Mouse (Mus musculus): ENCODE results near the gene Socs5. TPM values are rescaled to one million over a fixed set of nuclear protein-coding genes. Genes with fewer than 3 reads are reported as not detected.

Gene Socs5
- polyA plus RNA-seq, 1 experiment, result 11.5 TPM

DNA sequence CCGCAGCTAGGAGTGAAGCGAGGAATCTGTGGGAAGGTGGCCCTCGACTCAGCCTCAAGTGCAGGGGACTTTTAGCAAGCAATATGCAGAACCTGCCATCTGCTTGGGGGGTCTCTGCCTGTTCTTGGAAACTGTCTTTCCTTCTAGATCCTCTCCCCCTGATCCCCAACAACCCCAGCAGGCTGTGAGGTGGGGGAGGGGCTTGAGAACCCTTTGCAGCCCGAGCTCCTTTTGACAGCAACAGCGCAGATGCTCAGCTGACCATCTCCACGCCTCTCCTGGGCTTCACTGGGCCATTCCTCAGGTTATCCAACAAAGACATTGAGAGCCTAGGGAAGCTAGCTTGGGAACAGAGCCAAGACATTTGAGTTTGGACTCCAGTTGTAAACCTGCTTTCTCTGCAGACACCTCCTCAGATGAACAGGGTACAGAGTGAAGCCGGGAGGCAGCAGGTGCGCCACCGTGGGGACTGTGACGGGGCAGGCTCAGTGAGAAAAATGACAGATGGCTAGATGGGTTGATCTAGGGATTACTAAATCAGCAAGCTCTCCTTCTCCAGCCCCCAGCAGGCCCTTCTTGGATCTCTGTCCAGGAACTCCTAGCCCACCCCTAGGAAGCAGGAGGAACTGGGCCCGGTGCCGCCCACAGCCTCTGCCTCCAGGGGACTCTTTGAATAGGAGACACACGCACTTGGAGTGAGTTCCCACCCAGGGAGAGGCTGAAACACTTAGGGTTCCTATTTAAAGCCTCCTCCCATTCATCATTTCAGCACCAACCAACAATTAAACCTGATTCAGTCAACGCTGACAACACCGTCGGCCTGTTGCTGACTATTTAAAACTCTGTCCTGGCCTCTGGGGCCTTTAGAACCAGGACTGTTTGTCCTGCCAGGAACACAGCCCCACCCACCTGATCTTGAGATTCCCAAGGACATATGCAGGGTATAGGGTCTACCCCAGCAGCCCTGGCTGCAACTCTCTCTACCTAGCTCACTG lies 71.4 kb downstream of the Socs5 start:
- TF ChIP-seq EP300 (IDR thresholded peaks at IDR 0.05; ENCODE audit: insufficient read depth, low read depth, low read length) (peak; percentile 82), CTCF (IDR thresholded peaks at IDR 0.05; ENCODE audit: low read depth, low read length) (no peak), POLR2A (IDR thresholded peaks at IDR 0.05; ENCODE audit: insufficient read depth, low read length) (no peak)
- Histone ChIP-seq H3K9me3 (replicated peaks; ENCODE audit: control insufficient read depth, insufficient read depth, low read length, poor library complexity, severe bottlenecking) (no peaks in the 10 kb centered on the region), H3K27me3 (ENCODE audit: control insufficient read depth, insufficient read depth, low read length, poor library complexity, severe bottlenecking) (no peaks in the 10 kb centered on the region), H3K27ac (ENCODE audit: insufficient read depth, low read length) (peak overlapping the region; percentile 65), H3K4me3 (ENCODE audit: low read depth, low read length) (no peak overlapping the region), H3K9ac (ENCODE audit: low read depth, poor library complexity, severe bottlenecking) (0 out of 2 replicates have a peak overlapping the region, but pooled peaks have one; percentile 20), H3K36me3 (ENCODE audit: control insufficient read depth, insufficient read depth, low read length, poor library complexity, severe bottlenecking) (no peaks in the 10 kb centered on the region), H3K4me1 (ENCODE audit: control insufficient read depth, insufficient read depth, low read length) (peaks cover 3% of the 10 kb centered on the region)

DNA sequence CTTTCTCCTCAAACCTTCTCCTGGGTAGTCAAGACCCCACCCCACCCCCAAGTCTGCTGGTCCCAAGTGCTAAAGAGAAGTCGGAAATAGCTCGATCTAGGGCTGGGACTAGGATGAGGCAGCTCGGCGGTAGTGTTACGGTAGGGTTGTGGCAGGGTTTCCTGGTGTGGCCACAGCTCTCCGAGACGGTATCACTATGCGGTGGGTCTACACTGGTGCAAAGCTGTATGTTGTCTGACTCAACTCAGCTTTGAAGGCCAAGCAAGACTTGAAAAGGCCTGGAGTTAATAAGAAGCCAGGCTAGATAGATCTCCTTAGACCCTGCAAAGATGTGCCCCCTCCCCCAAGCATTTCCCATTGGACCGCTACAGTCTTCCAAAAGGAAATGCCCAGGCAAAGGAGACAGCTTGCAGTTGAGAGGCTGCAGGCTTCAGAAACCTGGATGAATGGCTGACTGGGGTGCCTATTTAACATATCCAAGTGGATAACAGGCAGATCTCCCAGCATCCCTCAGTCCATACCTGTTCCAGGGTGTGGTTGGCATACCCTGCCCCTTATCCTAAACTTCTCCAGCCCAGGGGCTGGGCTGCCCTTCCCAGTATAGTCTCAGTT lies 72.6 kb downstream of the Socs5 start:
- no peak overlapping the region for H3K4me3 ChIP-seq (ENCODE audit: low read depth, low read length)
- H3K9ac ChIP-seq (ENCODE audit: low read depth, poor library complexity, severe bottlenecking), result no peak overlapping the region
- no peaks in the 10 kb centered on the region for H3K9me3 ChIP-seq (replicated peaks; ENCODE audit: control insufficient read depth, insufficient read depth, low read length, poor library complexity, severe bottlenecking)
- no peaks in the 10 kb centered on the region for H3K36me3 ChIP-seq (ENCODE audit: control insufficient read depth, insufficient read depth, low read length, poor library complexity, severe bottlenecking)
- peaks cover 3% of the 10 kb centered on the region for H3K4me1 ChIP-seq (ENCODE audit: control insufficient read depth, insufficient read depth, low read length)
- peak overlapping the region; percentile 78 for H3K27ac ChIP-seq (ENCODE audit: insufficient read depth, low read length)
- TF ChIP-seq CTCF (IDR thresholded peaks at IDR 0.05; ENCODE audit: low read depth, low read length), result no peak
- peak; percentile 60 for TF ChIP-seq EP300 (IDR thresholded peaks at IDR 0.05; ENCODE audit: insufficient read depth, low read depth, low read length)
- no peaks in the 10 kb centered on the region for H3K27me3 ChIP-seq (ENCODE audit: control insufficient read depth, insufficient read depth, low read length, poor library complexity, severe bottlenecking)

DNA sequence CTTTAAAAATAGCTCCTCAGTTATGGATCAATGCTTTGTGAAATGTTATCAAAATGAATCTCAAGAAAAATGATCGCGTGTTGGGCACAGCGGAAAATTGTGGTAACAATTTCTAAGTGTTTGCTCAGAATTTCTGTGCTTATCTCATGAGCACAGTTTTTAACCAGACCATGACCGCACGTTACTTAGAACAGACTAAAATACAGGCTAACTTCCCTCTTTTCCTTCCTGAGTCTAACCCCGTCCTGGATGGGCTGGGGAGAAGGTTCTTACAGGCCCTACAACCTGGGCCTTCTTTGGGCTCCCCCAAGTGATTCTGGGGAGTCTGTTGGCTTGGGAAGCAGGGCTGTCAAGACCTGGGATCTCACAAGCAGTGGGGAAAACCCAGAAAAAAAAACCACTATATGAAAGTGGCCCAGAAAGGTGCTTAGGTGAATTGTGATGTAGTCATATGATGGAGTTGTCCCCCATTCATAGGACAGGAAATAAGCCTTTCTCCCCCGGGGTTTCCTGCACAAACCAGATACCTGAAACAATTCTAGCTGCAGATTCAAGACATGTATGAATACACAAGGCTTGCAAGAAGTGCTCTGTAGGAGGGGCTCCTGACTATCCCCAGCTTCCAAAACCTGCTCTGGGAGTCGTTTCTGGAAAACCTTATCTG lies 74.3 kb downstream of the Socs5 start:
- Histone ChIP-seq H3K9me3 (replicated peaks; ENCODE audit: control insufficient read depth, insufficient read depth, low read length, poor library complexity, severe bottlenecking) (no peaks in the 10 kb centered on the region), H3K4me3 (ENCODE audit: low read depth, low read length) (no peak overlapping the region), H3K36me3 (ENCODE audit: control insufficient read depth, insufficient read depth, low read length, poor library complexity, severe bottlenecking) (no peaks in the 10 kb centered on the region), H3K27ac (ENCODE audit: insufficient read depth, low read length) (no peak overlapping the region), H3K9ac (ENCODE audit: low read depth, poor library complexity, severe bottlenecking) (no peak overlapping the region), H3K4me1 (ENCODE audit: control insufficient read depth, insufficient read depth, low read length) (peaks cover 3% of the 10 kb centered on the region), H3K27me3 (ENCODE audit: control insufficient read depth, insufficient read depth, low read length, poor library complexity, severe bottlenecking) (no peaks in the 10 kb centered on the region)
- TF ChIP-seq EP300 (IDR thresholded peaks at IDR 0.05; ENCODE audit: insufficient read depth, low read depth, low read length), result no peak
- TF ChIP-seq POLR2A (IDR thresholded peaks at IDR 0.05; ENCODE audit: insufficient read depth, low read length), result no peak
- no peak for TF ChIP-seq CTCF (IDR thresholded peaks at IDR 0.05; ENCODE audit: low read depth, low read length)

DNA sequence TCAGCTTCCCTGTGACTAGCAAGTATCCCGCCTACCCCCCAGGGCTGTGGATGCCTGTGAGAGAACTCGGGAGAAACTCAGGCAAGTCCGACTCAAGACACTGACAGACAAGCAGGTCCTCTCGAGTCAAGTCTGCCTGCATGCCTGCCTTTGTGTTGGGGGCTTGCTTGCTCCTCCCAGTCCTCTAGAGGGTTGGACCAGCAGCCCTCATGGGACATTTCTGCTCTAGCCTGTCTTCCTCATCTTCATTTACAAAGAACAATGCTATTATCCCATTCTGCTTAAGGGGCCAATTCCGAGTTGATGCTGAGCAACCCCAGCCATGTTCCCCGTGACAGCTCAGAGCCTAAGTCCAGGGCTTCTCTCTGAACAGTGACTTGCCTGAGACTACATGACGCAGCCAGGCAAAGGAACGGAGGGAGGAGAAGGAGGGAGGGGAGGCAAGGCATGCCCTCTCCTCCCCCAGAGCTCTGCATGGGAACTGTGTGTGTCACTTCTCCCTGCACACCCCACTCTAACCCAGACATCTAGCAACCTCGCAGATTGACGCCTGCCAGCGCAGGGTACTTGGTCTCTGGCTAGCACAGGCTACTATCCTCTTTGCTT lies 78.1 kb downstream of the Socs5 start:
- Histone ChIP-seq H3K27me3 (ENCODE audit: control insufficient read depth, insufficient read depth, low read length, poor library complexity, severe bottlenecking) (no peaks in the 10 kb centered on the region), H3K9ac (ENCODE audit: low read depth, poor library complexity, severe bottlenecking) (no peak overlapping the region), H3K36me3 (ENCODE audit: control insufficient read depth, insufficient read depth, low read length, poor library complexity, severe bottlenecking) (no peaks in the 10 kb centered on the region), H3K9me3 (replicated peaks; ENCODE audit: control insufficient read depth, insufficient read depth, low read length, poor library complexity, severe bottlenecking) (no peaks in the 10 kb centered on the region), H3K27ac (ENCODE audit: insufficient read depth, low read length) (no peak overlapping the region), H3K4me1 (ENCODE audit: control insufficient read depth, insufficient read depth, low read length) (no peaks in the 10 kb centered on the region), H3K4me3 (ENCODE audit: low read depth, low read length) (no peak overlapping the region)
- no peak for TF ChIP-seq EP300 (IDR thresholded peaks at IDR 0.05; ENCODE audit: insufficient read depth, low read depth, low read length)
- TF ChIP-seq POLR2A (IDR thresholded peaks at IDR 0.05; ENCODE audit: insufficient read depth, low read length), result no peak
- TF ChIP-seq CTCF (IDR thresholded peaks at IDR 0.05; ENCODE audit: low read depth, low read length), result no peak

DNA sequence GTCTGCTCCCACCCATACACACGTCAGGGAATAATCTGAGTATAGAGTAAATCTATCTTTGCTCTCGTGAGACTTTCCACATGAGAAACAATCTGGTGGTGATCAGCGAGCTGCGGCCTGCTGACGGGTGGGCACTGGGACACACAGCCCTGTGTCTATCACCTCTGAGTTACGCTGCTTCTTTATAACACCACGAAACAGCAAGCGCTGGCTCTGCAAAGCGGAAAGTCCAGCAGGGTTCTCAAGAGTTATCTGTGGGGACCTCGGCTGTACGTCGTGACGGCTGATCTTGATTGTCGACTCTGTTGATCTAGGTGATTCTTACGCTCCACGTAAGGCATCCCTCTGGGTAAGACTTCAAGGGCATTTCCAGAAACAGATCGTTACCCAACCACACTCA lies 79.5 kb downstream of the Socs5 start:
- TF ChIP-seq POLR2A (IDR thresholded peaks at IDR 0.05; ENCODE audit: insufficient read depth, low read length) (no peak), CTCF (IDR thresholded peaks at IDR 0.05; ENCODE audit: low read depth, low read length) (no peak), EP300 (IDR thresholded peaks at IDR 0.05; ENCODE audit: insufficient read depth, low read depth, low read length) (no peak)
- Histone ChIP-seq H3K9me3 (replicated peaks; ENCODE audit: control insufficient read depth, insufficient read depth, low read length, poor library complexity, severe bottlenecking) (peaks cover 1% of the 10 kb centered on the region; the same call in 1 of the 2 replicates), H3K4me1 (ENCODE audit: control insufficient read depth, insufficient read depth, low read length) (no peaks in the 10 kb centered on the region), H3K27ac (ENCODE audit: insufficient read depth, low read length) (no peak overlapping the region), H3K36me3 (ENCODE audit: control insufficient read depth, insufficient read depth, low read length, poor library complexity, severe bottlenecking) (no peaks in the 10 kb centered on the region), H3K9ac (ENCODE audit: low read depth, poor library complexity, severe bottlenecking) (no peak overlapping the region), H3K27me3 (ENCODE audit: control insufficient read depth, insufficient read depth, low read length, poor library complexity, severe bottlenecking) (no peaks in the 10 kb centered on the region), H3K4me3 (ENCODE audit: low read depth, low read length) (no peak overlapping the region)

Other genes with a start within 250 kb of the Socs5 start
- gene Tmem247, start 190.3 kb upstream of the Socs5 start, polyA plus RNA-seq (2011; ENCODE audit: insufficient read depth, insufficient read length, low read depth, missing spikeins), result not detected in 2 replicates
- gene Atp6v1e2, start 159.8 kb upstream of the Socs5 start, polyA plus RNA-seq (2011; ENCODE audit: insufficient read depth, insufficient read length, low read depth, missing spikeins), result 0.48 TPM in 1 of 2 replicates, not detected in the other
- 42.1 and 47.1 TPM in 2 replicates for gene Rhoq, start 144.6 kb upstream of the Socs5 start, polyA plus RNA-seq (2011; ENCODE audit: insufficient read depth, insufficient read length, low read depth, missing spikeins)
- 51.7 and 58.3 TPM in 2 replicates for gene Pigf, start 82.3 kb upstream of the Socs5 start, polyA plus RNA-seq (2011; ENCODE audit: insufficient read depth, insufficient read length, low read depth, missing spikeins)
- 55.7 and 60.6 TPM in 2 replicates for gene Cript, start 82.1 kb upstream of the Socs5 start, polyA plus RNA-seq (2011; ENCODE audit: insufficient read depth, insufficient read length, low read depth, missing spikeins)
- 34.1 and 35.2 TPM in 2 replicates for gene Mcfd2, start 158.3 kb downstream of the Socs5 start, polyA plus RNA-seq (2011; ENCODE audit: insufficient read depth, insufficient read length, low read depth, missing spikeins)
- gene Ttc7, start 175.2 kb downstream of the Socs5 start, polyA plus RNA-seq (2011; ENCODE audit: insufficient read depth, insufficient read length, low read depth, missing spikeins), result 9.7 and 10.7 TPM in 2 replicates

All from ES-Bruce4 (cell line).